10 mouse cellular contexts compared by ENCODE assay signal in genomic region chr12:45597904-45598570, GRCm38 (mm10).
DNase-seq lines count a peak whose midpoint lies in the region; ATAC-seq and TF ChIP-seq lines count a peak whose summit lies in the region.
"Had no signal": no experiment of that assay in that cellular context is flagged by ENCODE, and none has a peak within 500 bp of the region (broad histone marks: within the 10 kb centered on the region; RNA-seq: fewer than 3 reads in every experiment).

No protein-coding gene starts in this region.

- in situ Hi-C loops in Patski (cut with MboI; ENCODE audit: low pct_unique_long_range_greater_than_20kb), result no loop called here

- no peaks in the 10 kb centered on the region for H3K9me3 ChIP-seq in embryonic facial prominence, embryonic 14.5 days (ENCODE audit: control insufficient read depth, low read length)
- no peaks in the 10 kb centered on the region for H3K9me3 ChIP-seq in embryonic facial prominence, embryonic 10.5 days
- no peaks in the 10 kb centered on the region for H3K9me3 ChIP-seq in hindbrain, embryonic 16.5 days (ENCODE audit: control insufficient read depth, low read length)
- H3K9me3 ChIP-seq in midbrain, embryonic 16.5 days (replicated peaks; ENCODE audit: control insufficient read depth, low read length, poor library complexity, severe bottlenecking), result no peaks in the 10 kb centered on the region

- H3K9ac ChIP-seq in embryonic facial prominence, embryonic 14.5 days (ENCODE audit: low read depth, low read length), result no peak overlapping the region
- H3K9ac ChIP-seq in hindbrain, embryonic 16.5 days (ENCODE audit: low read depth, low read length), result no peak overlapping the region
- no peak overlapping the region for H3K9ac ChIP-seq in midbrain, embryonic 16.5 days (ENCODE audit: low read depth, low read length)

- no peaks in the 10 kb centered on the region for H3K27me3 ChIP-seq in embryonic facial prominence, embryonic 14.5 days (replicated peaks; ENCODE audit: control insufficient read depth, insufficient read depth, low read length)
- H3K27me3 ChIP-seq in embryonic facial prominence, embryonic 10.5 days (replicated peaks; ENCODE audit: low read depth, poor library complexity, severe bottlenecking), result no peaks in the 10 kb centered on the region
- no peaks in the 10 kb centered on the region for H3K27me3 ChIP-seq in Patski
- H3K27me3 ChIP-seq in hindbrain, embryonic 16.5 days (replicated peaks; ENCODE audit: control insufficient read depth, insufficient read depth, low read length), result no peaks in the 10 kb centered on the region
- no peaks in the 10 kb centered on the region for H3K27me3 ChIP-seq in midbrain, embryonic 16.5 days (ENCODE audit: control insufficient read depth, insufficient read depth, low read depth, low read length)

- POLR2A ChIA-PET in Patski (lab: Charles Lee), result no interaction called here

- no peak overlapping the region for H3K27ac ChIP-seq in embryonic facial prominence, embryonic 14.5 days (replicated peaks; ENCODE audit: low read depth, low read length)
- H3K27ac ChIP-seq in embryonic facial prominence, embryonic 10.5 days (replicated peaks), result no peak overlapping the region
- no peak overlapping the region; the same call in 1 of the 2 replicates for H3K27ac ChIP-seq in hindbrain, embryonic 16.5 days (ENCODE audit: low read depth, low read length)
- H3K27ac ChIP-seq in midbrain, embryonic 16.5 days (ENCODE audit: low read length), result peak overlapping the region; percentile 68
- H3K27ac ChIP-seq: macrophage had no signal

- H3K4me1 ChIP-seq in embryonic facial prominence, embryonic 14.5 days (ENCODE audit: control insufficient read depth, insufficient read depth, low read length), result no peaks in the 10 kb centered on the region
- H3K4me1 ChIP-seq in embryonic facial prominence, embryonic 10.5 days, result 0 out of 2 replicates have a peak, but pooled peaks cover 4% of the 10 kb centered on the region
- peaks cover 2% of the 10 kb centered on the region for H3K4me1 ChIP-seq in hindbrain, embryonic 16.5 days (ENCODE audit: control insufficient read depth, insufficient read depth, low read depth, low read length)
- H3K4me1 ChIP-seq in midbrain, embryonic 16.5 days (ENCODE audit: control insufficient read depth, insufficient read depth, low read length), result peaks cover 7% of the 10 kb centered on the region

- TF ChIP-seq CTCF in Patski (IDR thresholded peaks at IDR 0.05), result no peak

- WGBS in embryonic facial prominence, embryonic 14.5 days, result 54% methylated on average over 4 of the region's 4 CpGs
- 67% methylated on average over 4 of the region's 4 CpGs for WGBS in embryonic facial prominence, embryonic 10.5 days
- 19% methylated on average over 4 of the region's 4 CpGs for WGBS in hindbrain, embryonic 16.5 days
- 26% methylated on average over 4 of the region's 4 CpGs for WGBS in midbrain, embryonic 16.5 days

- CTCF ChIA-PET in Patski (lab: Charles Lee), result interaction anchor here (1.2 kb wide), 1 partner anchor 12 kb away, joined by 3 read pairs; no protein-coding TSS in a partner anchor

- H3K36me3 ChIP-seq in embryonic facial prominence, embryonic 14.5 days (ENCODE audit: control insufficient read depth, insufficient read depth, low read length), result no peaks in the 10 kb centered on the region
- no peaks in the 10 kb centered on the region for H3K36me3 ChIP-seq in embryonic facial prominence, embryonic 10.5 days (replicated peaks)
- H3K36me3 ChIP-seq in hindbrain, embryonic 16.5 days (ENCODE audit: control insufficient read depth, insufficient read depth, low read length), result no peaks in the 10 kb centered on the region
- H3K36me3 ChIP-seq in midbrain, embryonic 16.5 days (ENCODE audit: control insufficient read depth, insufficient read depth, low read length), result no peaks in the 10 kb centered on the region

- peak; percentile 13 for DNase-seq in embryonic facial prominence, embryonic 14.5 days (ENCODE audit: low spot score)
- DNase-seq in embryonic facial prominence, embryonic 10.5 days (ENCODE audit: low spot score), result no peak
- DNase-seq in Patski (ENCODE audit: low read depth, low spot score), result peak; percentile 66
- DNase-seq in urinary bladder, adult 2 months (ENCODE audit: low spot score), result no peak
- DNase-seq: thymus, postnatal 4 days had no signal

- H3K4me2 ChIP-seq in embryonic facial prominence, embryonic 14.5 days (ENCODE audit: low read depth, low read length), result no peak overlapping the region
- H3K4me2 ChIP-seq in hindbrain, embryonic 16.5 days (ENCODE audit: low read length), result no peak overlapping the region
- H3K4me2 ChIP-seq in midbrain, embryonic 16.5 days (ENCODE audit: low read length), result no peak overlapping the region

- H3K4me3 ChIP-seq in embryonic facial prominence, embryonic 14.5 days (ENCODE audit: low read depth, low read length), result no peak overlapping the region
- no peak overlapping the region for H3K4me3 ChIP-seq in embryonic facial prominence, embryonic 10.5 days
- H3K4me3 ChIP-seq in hindbrain, embryonic 16.5 days (ENCODE audit: low read length), result no peak overlapping the region
- H3K4me3 ChIP-seq in midbrain, embryonic 16.5 days (ENCODE audit: low read depth, low read length), result no peak overlapping the region

- ATAC-seq in embryonic facial prominence, embryonic 14.5 days (ENCODE audit: low read depth), result no peak
- peak; percentile 94 for ATAC-seq in Patski
- ATAC-seq in hindbrain, embryonic 16.5 days, result peak; percentile 82
- peak; percentile 96 for ATAC-seq in midbrain, embryonic 16.5 days
- ATAC-seq in cerebellum, adult (ENCODE audit: insufficient number of reproducible peaks, low FRiP score, low TSS enrichment), result no peak
- no peak for ATAC-seq in erythroblast, adult 5-6 weeks (replicated peaks; ENCODE audit: low FRiP score, poor library complexity, severe bottlenecking)

Comparison
In these comparisons a context has a peak if more than half of its experiments do, and no peak if none do; other contexts are left out.
1. DNase-seq: peak in embryonic facial prominence, embryonic 14.5 days (single experiment) and Patski (single experiment); none in embryonic facial prominence, embryonic 10.5 days (single experiment) and urinary bladder, adult 2 months (single experiment).
2. ATAC-seq: peak in Patski (single experiment), hindbrain, embryonic 16.5 days (single experiment) and midbrain, embryonic 16.5 days (single experiment); none in embryonic facial prominence, embryonic 14.5 days (single experiment), cerebellum, adult (single experiment) and erythroblast, adult 5-6 weeks (single experiment).